Mouse (Mus musculus): ENCODE data around the gene Scube1.

DNA sequence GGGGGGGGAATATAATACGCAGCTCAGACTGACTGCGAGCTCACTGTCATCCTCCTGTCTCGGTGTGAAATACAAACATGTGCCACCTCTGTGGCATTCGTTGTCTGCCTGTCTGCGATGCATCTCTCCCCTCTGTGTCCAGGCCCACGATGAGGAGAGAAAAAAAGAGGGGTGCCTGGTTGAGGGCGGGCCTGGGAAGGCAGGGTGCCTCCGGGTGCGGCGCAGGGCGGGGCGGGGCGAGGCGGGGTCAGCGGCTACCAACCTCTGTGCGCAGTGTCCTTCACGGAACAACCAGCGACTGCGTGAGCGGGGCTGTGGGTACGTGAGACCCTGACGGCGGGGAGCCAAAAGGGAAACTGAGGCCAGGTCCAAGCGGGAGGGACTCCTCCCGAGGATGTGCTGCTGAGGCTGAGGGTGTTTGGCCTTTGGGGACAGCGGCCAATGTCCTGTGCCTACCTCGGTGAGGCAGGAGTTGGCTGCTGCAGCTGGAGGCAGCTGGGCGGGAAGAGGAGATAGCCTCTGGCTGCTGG lies 161.4 kb downstream of the Scube1 start, which contains the start of the genes Tspo and Mcat:
- TF ChIP-seq GATA1 (IDR thresholded peaks at IDR 0.05; ENCODE audit: low read length) (no peak), TAL1 (IDR thresholded peaks at IDR 0.05; ENCODE audit: low read length) (no peak)

Measured in erythroblast, embryonic 14.5 days (primary cell).